Mouse (Mus musculus): Measurements from ENCODE around the gene Cxcl14.

GRCm38 (mm10) chr13:56250551-56251161, 45.7 kb downstream of the Cxcl14 start:
- TF ChIP-seq EP300 (IDR thresholded peaks at IDR 0.05; ENCODE audit: insufficient read depth, low read depth, low read length) (no peak), CTCF (IDR thresholded peaks at IDR 0.05; ENCODE audit: low read depth, low read length) (no peak), POLR2A (IDR thresholded peaks at IDR 0.05; ENCODE audit: insufficient read depth, low read length) (no peak)
